Comparison of ENCODE assay signal across 8 mouse cellular contexts in the genomic region with DNA sequence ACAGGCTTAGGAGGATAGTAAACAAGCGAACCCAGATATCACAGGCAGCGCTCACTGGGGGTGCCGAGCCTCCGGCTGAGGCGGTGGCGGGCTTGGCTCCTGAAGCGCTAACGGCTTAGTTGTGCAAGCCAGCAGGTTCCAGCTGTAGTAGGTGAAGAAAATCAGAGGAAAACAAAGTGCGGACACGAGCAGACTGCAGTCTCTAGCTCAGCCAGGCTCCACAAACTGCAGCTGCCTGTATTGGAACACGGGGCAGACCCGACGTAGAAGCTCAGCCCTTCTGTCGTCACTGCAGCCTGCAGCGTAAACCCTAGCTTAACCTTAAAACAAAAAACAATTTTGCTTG. TPM values are rescaled to one million over a fixed set of nuclear protein-coding genes. Genes with fewer than 3 reads are reported as not detected.
DNase-seq lines count a peak whose midpoint lies in the region; ATAC-seq and TF ChIP-seq lines count a peak whose summit lies in the region.

No protein-coding gene starts in this region.

- no peaks in the 10 kb centered on the region for H3K27me3 ChIP-seq in lung, embryonic 14.5 days (ENCODE audit: insufficient read depth, low read length)
- no peaks in the 10 kb centered on the region for H3K27me3 ChIP-seq in embryonic facial prominence, embryonic 15.5 days
- H3K27me3 ChIP-seq in limb, embryonic 15.5 days = no peaks in the 10 kb centered on the region; the same call in 1 of the 2 replicates

- peak overlapping the region; percentile 23 for H3K4me3 ChIP-seq in lung, embryonic 14.5 days (ENCODE audit: low read depth, low read length)
- peak overlapping the region; percentile 32 for H3K4me3 ChIP-seq in embryonic facial prominence, embryonic 15.5 days (replicated peaks)
- peak overlapping the region; percentile 16 for H3K4me3 ChIP-seq in limb, embryonic 15.5 days

- peak; percentile 57; the same call in 1 of the 2 replicates for ATAC-seq in lung, embryonic 14.5 days (ENCODE audit: insufficient read depth)
- no peak for ATAC-seq in embryonic facial prominence, embryonic 15.5 days (ENCODE audit: insufficient number of reproducible peaks, low FRiP score, low TSS enrichment, low read depth)
- ATAC-seq in limb, embryonic 15.5 days (ENCODE audit: insufficient number of reproducible peaks, low FRiP score, low TSS enrichment, low read depth) = no peak

- WGBS in lung, embryonic 14.5 days = 3% methylated on average over 15 of the region's 15 CpGs
- 5% methylated on average over 15 of the region's 15 CpGs for WGBS in embryonic facial prominence, embryonic 15.5 days
- 9% methylated on average over 15 of the region's 15 CpGs for WGBS in limb, embryonic 15.5 days

- DNase-seq in lung, embryonic 14.5 days = peak; percentile 61
- no peak for DNase-seq in lung, postnatal 25 days (ENCODE audit: low spot score)
- DNase-seq in heart, postnatal 36 days = peak; percentile 11 to 12
- DNase-seq in retina, postnatal 1 day = peak; percentile 49
- no peak for DNase-seq in Muller cell, postnatal 12 days (ENCODE audit: inconsistent ontology term)
- no peak for DNase-seq in frontal cortex, adult 2 months (ENCODE audit: extremely low spot score in 1 of 2, low spot score in 1 of 2)

- H3K36me3 ChIP-seq in lung, embryonic 14.5 days (ENCODE audit: insufficient read depth) = no peaks in the 10 kb centered on the region
- H3K36me3 ChIP-seq in embryonic facial prominence, embryonic 15.5 days = no peaks in the 10 kb centered on the region
- H3K36me3 ChIP-seq in limb, embryonic 15.5 days = no peaks in the 10 kb centered on the region

- H3K4me1 ChIP-seq in lung, embryonic 14.5 days (ENCODE audit: insufficient read depth) = no peaks in the 10 kb centered on the region
- peaks cover 4% of the 10 kb centered on the region; the same call in 1 of the 2 replicates for H3K4me1 ChIP-seq in embryonic facial prominence, embryonic 15.5 days
- H3K4me1 ChIP-seq in limb, embryonic 15.5 days = 0 out of 2 replicates have a peak, but pooled peaks cover 2% of the 10 kb centered on the region

- H3K9ac ChIP-seq in lung, embryonic 14.5 days = peak overlapping the region; percentile 40
- no peak overlapping the region for H3K9ac ChIP-seq in embryonic facial prominence, embryonic 15.5 days
- no peak overlapping the region for H3K9ac ChIP-seq in limb, embryonic 15.5 days

- intact Hi-C loops in heart, postnatal 36 days (cut with DNase I) = no loop called here

- no peak overlapping the region for H3K27ac ChIP-seq in lung, embryonic 14.5 days (ENCODE audit: low read depth)
- no peak overlapping the region for H3K27ac ChIP-seq in embryonic facial prominence, embryonic 15.5 days (replicated peaks)
- H3K27ac ChIP-seq in limb, embryonic 15.5 days = no peak overlapping the region

- TF ChIP-seq CTCF in lung, embryonic 14.5 days (IDR thresholded peaks at IDR 0.05; ENCODE audit: low read depth) = no peak

- H3K4me2 ChIP-seq in lung, embryonic 14.5 days = peak overlapping the region; percentile 67
- H3K4me2 ChIP-seq in embryonic facial prominence, embryonic 15.5 days (replicated peaks) = peak overlapping the region; percentile 45
- peak overlapping the region; percentile 38 for H3K4me2 ChIP-seq in limb, embryonic 15.5 days

- H3K9me3 ChIP-seq in lung, embryonic 14.5 days (ENCODE audit: low read depth, low read length) = no peaks in the 10 kb centered on the region
- H3K9me3 ChIP-seq in embryonic facial prominence, embryonic 15.5 days (replicated peaks) = no peaks in the 10 kb centered on the region
- H3K9me3 ChIP-seq in limb, embryonic 15.5 days = peaks cover 5% of the 10 kb centered on the region; the same call in 1 of the 2 replicates

RNA-seq across cellular contexts. Expression of a gene that starts 4.5 kb away (rescaled TPM):
- not detected in 2 replicates for polyA plus RNA-seq in lung, embryonic 14.5 days (2014; fragmentation: Nextera tagmentation; extraction: Ambion mirVana)
- polyA plus RNA-seq in embryonic facial prominence, embryonic 15.5 days (2015; fragmentation: Nextera tagmentation; extraction: Ambion mirVana) = not detected in 2 replicates
- total RNA-seq in heart, postnatal 36 days (2021) = not detected
- polyA plus RNA-seq in limb, embryonic 15.5 days (2015; fragmentation: Nextera tagmentation; extraction: Ambion mirVana) = not detected in 2 replicates
- not detected in 2 replicates for polyA plus RNA-seq in frontal cortex, adult 2 months (2012; rRNA removed)

Comparison
In these comparisons a context has a peak if more than half of its experiments do, and no peak if none do; other contexts are left out.
1. DNase-seq: peak in lung, embryonic 14.5 days (single experiment), heart, postnatal 36 days (2 of 2) and retina, postnatal 1 day (single experiment); none in lung, postnatal 25 days (single experiment), Muller cell, postnatal 12 days (single experiment) and frontal cortex, adult 2 months (0 of 2).
2. Peak in every context shown above with its lines, with median percentiles within 50 percentile points of each other: H3K4me2 ChIP-seq and H3K4me3 ChIP-seq.